Mouse (Mus musculus) heart, postnatal 36 days (tissue): ENCODE results near the gene 4930442H23Rik. TPM values are rescaled to one million over a fixed set of nuclear protein-coding genes. Genes with fewer than 3 reads are reported as not detected.
A peak's percentile ranks its signal among the peaks of the same experiment; 100 is the strongest.

Experiments used
- DNase-seq, 2 experiments: peaks; one replicate each; pipeline ENCODE4 v3.0.0; 2021 to 2022
- intact Hi-C: fragments of 180-260 bp; cut with DNase I; formaldehyde crosslinking; loops from one replicate; pipeline ENCODE4 v1.15.1; 2025
- total RNA-seq, 2 experiments: library from RNA; stranded (reverse); gene quantifications; 2 replicates each; pipeline ENCODE4 v1.2.3; 2021

Gene 4930442H23Rik
- total RNA-seq, 2 experiments from 2014 or later: not detected

DNA sequence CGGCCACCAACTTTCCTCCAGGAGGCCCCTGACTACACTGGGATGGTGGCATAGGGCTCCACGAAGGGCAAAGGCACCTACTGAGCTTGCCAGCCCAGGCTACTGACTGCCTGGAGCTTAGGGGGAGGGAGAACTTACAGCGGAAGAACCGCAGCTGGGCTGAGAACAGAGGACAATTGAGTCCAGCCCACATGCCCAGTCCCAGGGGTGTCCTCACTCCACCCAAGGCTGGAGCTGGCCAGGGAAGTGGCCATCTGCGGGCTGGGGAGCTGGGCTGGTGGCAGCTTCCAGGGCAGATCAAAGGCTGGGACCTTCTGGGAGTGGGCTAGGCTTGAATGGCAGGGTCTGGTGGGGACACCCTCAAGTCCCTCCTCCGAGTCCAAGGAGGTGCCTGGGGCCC lies 28.9 kb downstream of the 4930442H23Rik start:
- no peak for DNase-seq
- intact Hi-C loops: no loop called here

DNA sequence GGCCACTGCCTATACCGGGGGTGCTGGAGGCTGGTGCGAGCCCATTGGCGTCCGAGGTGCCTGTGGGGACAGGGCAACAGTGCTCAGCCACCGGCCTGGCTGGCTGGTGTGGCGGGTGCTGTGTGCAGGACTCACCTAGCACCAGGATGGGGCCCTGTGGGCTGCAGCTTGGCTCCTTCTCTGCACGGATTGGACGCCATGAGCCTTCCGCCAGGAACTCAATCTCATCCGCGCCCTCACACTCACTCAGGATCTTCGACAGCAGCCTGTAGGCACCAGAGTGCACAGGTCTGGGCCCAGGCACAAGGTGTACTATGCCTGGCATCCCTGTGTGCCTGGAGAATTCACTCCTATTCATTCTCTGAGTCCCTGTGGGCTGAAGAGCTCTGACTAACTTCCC lies 29.3 kb downstream of the 4930442H23Rik start:
- no peak for DNase-seq
- intact Hi-C loops: no loop called here

DNA sequence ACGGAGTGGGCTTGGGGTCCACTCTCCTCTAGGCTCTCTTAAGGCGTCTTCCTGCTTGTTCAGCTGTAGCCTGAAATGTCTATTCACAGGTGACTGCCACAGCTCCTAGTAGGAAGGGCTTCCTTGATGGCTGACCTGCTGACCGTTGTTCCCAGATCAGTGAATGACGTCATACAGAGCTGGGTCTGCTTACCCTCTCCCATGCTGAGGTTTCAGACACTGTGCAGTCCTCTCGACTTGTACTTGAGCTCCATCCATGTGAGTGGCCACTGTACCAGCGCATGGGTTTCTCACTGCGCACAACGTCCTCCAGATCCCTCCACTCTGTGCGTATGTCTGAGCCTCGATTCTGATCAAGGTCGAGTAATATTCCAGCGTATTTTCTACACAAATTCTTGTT lies 31.0 kb downstream of the 4930442H23Rik start:
- DNase-seq: no peak
- intact Hi-C loops: no loop called here

DNA sequence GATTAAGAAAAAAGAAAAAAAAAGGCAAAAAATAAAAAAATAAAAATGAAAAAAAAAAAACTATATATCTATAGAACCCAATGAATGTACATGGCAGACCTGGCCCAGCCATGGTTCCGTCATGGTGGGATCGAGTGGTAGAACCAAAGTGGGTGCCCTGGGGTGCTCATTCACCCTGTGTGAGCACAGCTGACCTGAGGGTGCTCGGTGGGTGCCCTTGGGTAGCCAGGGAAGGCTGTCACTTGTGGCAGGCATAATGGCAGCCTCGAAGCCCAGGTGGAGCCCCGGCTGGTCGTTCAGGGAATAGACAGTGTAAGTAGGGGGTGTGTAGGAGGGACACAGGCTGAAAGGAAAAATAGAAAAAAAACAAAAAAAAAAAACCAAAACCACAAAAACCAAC lies 32.4 kb downstream of the 4930442H23Rik start:
- intact Hi-C loops: no loop called here

DNA sequence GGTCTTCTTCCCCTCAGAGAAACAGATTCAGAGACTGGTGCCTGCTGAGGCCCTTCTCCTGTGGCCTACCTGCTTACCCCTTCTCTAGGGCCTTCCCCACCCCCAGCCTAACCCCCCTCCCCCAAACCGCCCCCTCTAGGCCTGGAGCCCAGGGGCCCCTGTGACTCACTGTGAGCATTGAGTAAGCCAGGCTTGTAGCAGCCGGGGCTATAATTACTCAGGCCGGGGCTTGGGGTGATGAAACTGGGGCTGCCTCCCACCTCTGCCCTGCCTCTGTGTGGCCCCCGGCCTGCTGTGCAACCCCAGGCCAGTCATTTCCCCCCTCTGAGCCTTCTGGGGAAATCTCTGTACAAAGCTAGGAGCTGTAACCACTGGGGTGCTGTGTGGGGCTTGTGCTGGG lies 37.4 kb downstream of the 4930442H23Rik start:
- intact Hi-C loops: loop anchor here (2.0 kb wide), 1 partner anchor 19 kb away; no protein-coding TSS in a partner anchor
- DNase-seq: no peak

More for the DNA sequence above, 32.4 kb downstream of the 4930442H23Rik start:
- no peak for DNase-seq

DNA sequence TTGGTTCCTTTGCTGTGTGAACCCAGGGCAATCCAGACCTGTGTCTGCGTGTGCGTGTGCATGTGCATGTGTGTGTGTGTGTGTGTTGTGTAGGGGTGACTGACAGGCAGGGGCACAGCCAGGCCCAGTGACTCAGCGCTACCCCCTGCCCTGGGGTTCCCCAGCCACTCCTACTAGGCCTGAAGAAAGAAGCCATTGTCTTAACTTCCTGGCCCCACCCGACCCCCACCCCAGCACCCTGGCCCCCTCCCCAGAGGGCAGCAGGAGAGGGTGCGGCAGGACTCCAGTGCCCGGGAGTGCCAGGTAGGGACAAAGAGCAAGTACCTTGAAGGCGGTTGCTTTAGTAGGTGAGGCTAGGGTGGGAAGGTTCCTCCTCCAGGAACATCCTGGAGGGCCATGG lies 37.9 kb downstream of the 4930442H23Rik start:
- DNase-seq: no peak
- intact Hi-C loops: loop anchor here (2.0 kb wide), 1 partner anchor 19 kb away; no protein-coding TSS in a partner anchor

DNA sequence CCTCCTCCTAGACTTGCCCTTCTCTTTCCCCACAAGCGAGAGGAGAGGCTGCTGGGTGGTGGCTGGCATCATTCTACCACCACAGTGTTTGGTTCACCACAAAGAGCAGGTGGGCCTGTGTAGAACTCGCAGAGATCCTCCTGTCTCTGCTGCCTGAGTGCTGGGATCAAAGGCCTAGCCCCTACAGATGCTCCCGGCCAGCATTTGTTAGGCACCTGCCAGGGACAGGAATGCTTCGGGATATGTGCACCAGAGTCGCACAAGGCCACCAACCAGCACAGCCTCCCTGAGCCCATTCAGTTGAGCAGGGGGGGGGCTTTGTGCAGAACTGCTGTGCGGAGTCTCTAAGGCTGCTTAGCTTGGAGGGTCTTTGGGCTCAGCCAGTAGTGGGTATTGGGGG lies 38.3 kb downstream of the 4930442H23Rik start:
- intact Hi-C loops: no loop called here
- no peak for DNase-seq

DNA sequence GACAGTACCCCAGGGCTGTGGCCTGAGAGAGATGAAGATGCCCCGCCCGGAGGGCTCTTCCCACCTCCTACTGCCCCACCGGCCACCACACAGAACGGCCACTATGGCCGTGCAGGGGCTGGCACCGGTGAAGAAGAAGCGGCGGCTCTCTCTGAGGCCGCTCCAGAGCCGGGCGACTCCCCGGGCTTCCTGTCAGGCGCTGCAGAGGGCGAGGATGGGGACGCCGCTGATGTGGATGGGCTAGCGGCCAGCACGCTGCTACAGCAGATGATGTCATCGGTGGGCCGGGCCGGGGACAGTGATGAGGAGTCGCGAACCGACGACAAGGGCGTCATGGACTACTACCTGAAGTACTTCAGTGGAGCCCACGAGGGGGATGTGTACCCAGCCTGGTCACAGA lies 39.0 kb downstream of the 4930442H23Rik start:
- peak; percentile 58 to 68 for DNase-seq
- intact Hi-C loops: no loop called here

DNA sequence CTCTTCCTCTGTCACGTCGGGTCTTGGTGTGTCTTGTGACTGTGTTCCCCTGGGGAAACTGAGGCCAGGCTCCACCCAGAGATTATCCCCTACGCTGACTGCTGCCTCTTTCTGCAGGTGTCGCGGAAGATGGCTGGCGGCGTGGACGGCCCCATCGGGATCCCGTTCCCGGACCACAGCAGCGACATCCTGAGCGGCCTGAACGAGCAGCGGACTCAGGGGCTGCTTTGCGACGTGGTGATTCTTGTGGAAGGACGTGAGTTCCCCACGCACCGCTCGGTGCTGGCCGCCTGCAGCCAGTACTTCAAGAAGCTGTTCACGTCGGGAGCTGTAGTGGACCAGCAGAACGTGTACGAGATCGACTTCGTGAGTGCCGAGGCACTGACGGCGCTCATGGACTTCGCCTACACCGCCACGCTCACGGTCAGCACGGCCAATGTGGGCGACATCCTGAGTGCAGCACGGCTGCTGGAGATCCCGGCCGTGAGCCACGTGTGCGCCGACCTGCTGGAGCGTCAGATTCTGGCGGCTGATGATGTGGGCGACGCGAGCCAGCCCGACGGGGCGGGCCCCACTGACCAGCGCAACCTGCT lies 39.7 kb downstream of the 4930442H23Rik start:
- DNase-seq: no peak
- intact Hi-C loops: no loop called here

DNA sequence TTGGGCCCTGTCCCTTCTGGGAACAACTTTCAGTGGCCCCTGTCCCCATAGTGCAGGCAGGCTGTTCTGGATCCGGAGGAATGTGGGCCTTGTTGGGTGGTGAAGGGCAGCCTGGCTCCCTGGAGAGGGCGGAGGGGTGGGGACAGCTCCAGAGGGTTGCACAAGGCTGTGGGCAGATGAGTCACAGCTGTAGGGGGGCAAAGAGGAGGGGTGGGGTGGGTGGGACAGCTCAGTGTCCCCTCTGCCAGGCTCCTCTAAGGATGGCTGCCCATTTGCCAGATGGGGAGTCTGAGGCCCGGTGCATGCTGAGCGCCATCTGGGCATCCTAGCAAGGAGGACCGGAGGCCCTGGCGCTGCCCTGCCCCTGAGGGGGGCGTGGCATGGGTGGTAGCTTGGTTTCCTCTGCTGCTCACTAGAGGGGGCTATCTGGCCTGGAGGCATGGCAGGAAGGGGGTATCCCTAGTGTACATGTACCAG lies 40.5 kb downstream of the 4930442H23Rik start:
- no peak for DNase-seq
- intact Hi-C loops: no loop called here

DNA sequence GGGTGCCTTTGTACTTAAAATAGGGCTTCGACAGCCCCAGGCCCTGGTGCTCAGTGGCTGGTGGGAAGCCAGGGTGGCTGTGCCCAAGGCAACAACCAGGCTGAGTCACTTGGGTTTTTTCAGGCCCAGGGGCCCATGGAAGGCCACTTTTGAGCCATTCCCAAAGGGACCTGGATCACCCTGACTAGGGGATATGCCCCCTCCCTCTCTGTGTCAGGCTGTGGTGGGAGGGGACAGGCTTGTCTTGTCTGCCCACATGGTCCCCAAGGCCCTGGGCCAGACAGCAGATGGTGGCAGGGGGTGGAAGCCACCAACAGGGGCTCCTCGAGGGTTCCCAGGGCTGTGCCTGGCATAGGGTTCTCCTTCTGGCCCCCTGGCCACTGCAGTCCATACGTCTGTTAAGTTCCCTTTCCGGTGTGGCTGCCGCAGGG lies 41.1 kb downstream of the 4930442H23Rik start:
- intact Hi-C loops: no loop called here
- DNase-seq: no peak

DNA sequence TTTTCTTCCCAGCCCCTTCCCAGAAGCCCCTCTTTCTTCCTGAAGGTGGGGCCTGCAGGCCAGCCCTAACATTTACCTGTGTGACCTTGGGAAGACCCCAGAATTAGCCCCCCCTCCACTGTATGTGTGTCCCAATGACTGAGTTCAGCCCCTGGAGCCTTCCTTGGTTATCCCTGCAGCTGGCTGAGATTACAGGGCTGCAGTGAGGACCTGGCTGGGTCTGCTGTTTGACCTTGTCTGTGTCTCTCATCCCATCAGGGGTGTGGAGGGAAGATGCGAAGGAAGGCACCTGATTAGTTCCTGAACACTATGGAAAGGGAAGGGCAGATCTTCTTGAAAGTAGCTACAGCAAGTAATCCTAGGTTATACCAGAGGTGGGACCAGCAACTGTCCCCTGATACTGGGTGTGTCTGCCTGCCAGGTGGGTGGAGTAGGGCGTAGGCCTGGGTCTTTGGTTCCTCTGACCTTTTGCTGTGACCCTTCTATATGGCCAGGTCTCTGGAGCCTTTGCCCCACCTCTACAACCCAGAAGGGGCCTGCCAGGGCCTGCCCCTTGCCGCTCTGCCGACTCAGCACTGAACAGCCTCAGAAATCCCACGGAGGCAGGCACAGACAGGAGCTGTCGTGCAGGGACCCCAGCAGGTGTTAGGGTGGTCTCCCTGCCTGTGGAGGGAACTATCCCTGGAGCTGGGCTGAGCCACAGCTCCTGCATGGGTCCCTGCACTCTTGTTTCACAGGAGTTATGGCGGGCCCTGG lies 42.0 kb downstream of the 4930442H23Rik start:
- intact Hi-C loops: no loop called here

DNA sequence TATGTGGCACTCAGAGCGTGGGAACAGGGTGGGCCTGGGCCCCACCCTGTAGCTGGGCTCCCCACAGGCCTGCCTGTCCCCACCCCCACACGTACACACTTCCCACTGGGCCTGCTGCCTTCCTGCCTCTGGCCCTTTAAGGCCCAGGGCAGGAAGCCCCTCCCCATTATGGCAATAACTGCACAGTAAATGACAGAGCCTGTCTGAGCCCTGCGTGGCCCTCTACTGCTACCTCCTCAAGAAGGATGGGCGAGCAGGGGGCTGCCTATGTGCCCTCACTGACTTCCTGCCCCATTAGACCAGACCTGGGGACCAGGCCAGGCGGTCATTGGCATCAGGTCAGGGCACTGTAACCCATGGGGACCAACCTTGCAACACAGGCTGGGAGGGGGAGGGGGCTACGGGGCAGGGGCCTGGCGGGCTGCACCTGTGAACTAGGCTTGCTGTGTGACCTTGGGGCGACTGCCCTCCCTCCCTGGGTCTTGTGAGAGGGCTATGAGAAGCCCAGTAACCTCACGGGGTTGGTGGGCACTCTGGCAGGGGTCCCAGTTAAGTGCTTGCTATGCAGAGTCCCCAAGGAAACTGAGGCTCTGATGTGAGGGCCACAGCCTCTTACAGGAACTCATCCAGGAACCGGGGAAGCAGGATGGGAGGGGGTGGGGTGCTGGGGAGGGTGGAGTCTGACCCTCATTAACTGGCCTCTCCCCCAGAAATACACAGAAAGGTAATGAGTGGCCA lies 42.8 kb downstream of the 4930442H23Rik start:
- intact Hi-C loops: no loop called here
- DNase-seq: peak; percentile 39 to 58

More for the DNA sequence above, 42.0 kb downstream of the 4930442H23Rik start:
- no peak for DNase-seq

DNA sequence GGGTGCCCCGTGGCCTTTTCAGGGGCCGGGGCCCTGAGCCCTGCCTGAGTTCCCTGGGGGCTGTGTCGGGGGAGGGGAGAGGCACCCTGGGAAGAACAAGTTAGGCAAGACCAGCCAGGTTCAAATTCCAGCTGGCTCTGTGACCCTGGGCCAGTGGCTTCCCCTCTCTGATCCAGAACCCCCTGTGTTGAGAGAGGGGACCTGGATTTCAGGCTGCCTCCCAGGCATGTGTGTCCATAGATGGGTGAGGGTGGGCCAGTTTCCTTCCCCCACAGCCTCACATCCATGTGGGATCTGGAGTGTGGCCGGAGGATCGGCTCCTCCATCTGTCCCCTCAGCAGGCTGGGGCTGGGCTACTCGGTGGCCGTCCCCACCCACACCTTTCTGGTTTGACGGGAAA lies 43.6 kb downstream of the 4930442H23Rik start:
- intact Hi-C loops: no loop called here

DNA sequence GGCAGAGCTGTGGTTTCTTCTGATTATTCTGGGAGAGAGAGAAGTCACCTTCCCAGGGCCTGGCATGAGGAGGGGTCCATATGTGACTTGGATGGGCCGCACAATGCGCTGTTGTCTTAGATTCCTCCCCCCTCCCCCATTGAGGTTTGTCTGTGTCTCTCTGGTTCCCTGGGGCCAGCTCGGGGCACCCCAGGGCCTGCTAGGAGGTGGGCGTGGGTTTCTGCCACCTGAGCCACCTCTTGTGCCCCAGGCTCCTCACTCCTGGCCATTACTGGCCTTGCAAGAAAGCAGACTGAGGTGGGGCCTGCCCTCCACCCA lies 44.2 kb downstream of the 4930442H23Rik start:
- intact Hi-C loops: loop anchor here (5.0 kb wide), 1 partner anchor 38 kb away; the partner anchor contains the start of gene Eef2
- no peak for DNase-seq

More for the DNA sequence above, 43.6 kb downstream of the 4930442H23Rik start:
- no peak for DNase-seq

DNA sequence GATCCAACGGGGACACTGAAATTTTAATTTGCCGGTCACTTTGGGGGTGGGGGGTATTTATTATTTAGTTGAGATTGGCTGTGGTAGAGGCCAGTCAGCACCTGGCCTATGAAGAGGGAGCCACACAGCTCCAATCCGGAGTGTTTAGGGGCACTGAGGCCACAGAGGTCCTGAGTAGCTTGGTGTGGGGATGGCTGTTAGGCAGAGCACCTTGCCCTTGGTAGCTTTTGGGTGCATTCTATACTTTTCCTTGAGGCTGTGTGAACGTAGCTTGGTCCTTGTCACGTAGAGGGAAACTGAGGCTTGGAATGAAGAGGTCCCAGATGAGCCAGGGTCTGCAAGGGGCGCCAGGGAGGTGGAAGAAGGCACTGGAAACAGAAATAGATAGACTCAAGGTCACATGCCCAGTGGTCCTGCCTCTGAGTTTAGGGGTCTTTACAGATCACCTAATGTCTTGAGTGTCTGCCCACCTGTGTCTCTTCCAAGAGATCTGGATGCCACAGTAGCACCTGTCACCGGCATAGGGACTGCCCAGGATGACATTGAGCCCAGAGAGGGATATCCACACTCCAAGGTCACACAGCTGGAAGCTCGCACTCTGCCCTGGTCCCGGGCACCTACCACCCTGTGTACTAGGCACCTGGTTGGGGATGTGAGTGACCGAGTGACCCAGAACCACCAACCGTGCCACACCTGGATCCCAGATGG lies 44.7 kb downstream of the 4930442H23Rik start:
- DNase-seq: no peak
- intact Hi-C loops: loop anchor here (5.0 kb wide), 1 partner anchor 38 kb away; the partner anchor contains the start of gene Eef2

DNA sequence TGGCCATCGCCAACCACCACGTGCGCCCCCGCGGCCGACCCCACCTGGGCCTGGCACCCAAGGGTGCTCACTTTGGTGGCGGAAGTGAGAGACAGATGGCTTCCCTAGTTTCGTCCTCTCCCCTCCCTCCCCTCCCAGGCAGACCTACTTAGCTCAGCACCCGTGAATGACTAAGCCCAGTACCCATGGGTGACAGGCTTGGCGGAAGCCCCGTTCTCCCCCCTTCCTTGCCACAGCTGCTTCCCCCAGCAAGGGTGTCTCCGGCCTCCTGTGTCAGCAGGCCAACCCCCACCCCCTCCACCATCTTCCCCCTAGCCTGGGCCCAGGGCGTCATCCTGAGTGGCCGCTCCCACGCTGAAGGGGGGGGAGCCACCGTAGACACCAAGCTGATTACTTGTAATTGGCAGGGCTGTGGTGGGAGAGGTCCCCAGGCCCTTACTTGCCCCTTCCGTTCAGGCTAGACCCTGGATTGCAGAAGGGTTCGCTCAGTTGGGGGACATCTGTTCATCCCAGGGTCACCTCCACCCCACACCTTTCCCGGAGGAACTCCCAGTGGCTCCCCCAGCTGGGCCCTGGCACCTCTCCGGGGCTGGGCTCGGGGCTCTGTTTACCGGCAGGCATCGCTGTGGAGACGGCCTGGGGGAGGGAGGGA lies 45.4 kb downstream of the 4930442H23Rik start:
- intact Hi-C loops: loop anchor here (5.0 kb wide), 1 partner anchor 39 kb away; the partner anchor contains the start of gene Eef2
- DNase-seq: peak; percentile 40 to 46

DNA sequence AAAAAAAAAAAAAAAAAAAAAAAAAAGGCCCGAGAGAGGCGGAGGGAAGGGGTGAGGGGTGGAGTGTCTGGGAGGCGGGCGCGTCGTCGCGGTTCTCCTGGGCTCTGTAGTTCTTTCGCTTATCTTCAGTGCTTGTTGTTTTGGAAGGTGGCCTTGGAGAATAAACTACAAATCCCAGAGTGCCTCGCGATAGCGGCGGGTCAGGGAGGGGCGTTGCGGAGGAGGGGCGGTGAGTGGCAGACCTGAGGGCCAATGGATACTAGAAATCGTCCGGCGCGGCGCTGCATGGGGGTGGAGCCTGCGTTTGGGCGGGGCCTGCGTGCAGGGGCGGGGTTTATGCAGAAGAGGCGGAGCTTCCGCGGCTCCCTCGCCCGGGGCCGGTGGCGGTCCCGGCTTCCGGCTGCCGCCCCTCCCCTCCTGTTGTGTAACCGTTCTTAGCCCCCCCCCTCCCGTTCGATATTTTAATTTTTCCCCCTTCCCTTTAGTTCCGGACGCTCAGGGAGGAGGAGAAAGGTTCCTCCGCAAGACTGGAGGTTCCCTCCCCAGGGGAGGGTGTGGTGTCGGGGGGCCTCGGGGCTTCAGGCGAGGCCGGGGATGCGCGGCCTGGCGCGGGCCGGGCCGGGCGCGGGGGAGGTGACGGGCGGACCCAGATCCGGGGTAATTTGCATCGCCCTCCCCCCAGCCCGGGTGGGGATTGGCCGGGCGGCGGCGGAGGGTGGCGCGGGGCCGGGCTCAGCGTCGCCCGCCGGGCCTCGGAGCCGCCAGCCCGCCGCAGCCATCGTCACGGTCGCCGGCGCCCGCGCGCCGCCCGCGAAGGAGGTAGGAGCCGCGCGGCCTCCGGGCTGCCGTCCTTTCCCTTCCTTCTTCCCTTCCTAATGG lies 46.2 kb downstream of the 4930442H23Rik start:
- intact Hi-C loops: loop anchor here (5.0 kb wide), 1 partner anchor 40 kb away; the partner anchor contains the start of gene Eef2
- DNase-seq: peak; percentile 100

DNA sequence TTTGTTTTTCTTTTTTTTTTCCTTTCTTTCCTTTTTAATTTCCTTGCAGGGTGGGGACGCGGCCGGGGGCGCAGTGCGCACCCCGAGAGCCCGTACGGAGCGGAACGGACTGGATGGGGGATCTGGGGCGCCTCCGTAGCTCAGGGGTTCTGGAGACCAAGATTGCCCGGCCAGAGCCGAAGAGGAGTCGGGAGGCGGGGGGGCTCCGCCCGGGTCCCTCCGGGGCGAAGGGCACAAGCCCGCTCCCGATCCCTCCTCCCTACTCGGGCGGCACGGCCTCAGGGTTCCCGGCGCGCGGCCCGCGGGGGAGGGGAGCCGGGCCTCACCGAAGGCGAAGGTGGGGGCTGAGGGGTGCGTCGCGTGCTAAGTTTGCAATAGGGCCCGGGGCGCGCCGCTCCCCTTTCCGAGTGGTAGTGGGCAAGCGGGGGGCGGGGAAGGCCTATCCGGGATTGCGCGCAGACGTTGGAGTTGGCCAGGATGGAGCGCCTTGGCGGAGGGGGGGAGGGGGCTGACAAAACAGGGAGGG lies 46.9 kb downstream of the 4930442H23Rik start:
- intact Hi-C loops: loop anchor here (5.0 kb wide), 1 partner anchor 41 kb away; the partner anchor contains the start of gene Eef2
- DNase-seq: peak; percentile 72 to 86
